Mouse (Mus musculus): ENCODE measurements around the gene Ticam1.

The Ticam1 gene

DNA sequence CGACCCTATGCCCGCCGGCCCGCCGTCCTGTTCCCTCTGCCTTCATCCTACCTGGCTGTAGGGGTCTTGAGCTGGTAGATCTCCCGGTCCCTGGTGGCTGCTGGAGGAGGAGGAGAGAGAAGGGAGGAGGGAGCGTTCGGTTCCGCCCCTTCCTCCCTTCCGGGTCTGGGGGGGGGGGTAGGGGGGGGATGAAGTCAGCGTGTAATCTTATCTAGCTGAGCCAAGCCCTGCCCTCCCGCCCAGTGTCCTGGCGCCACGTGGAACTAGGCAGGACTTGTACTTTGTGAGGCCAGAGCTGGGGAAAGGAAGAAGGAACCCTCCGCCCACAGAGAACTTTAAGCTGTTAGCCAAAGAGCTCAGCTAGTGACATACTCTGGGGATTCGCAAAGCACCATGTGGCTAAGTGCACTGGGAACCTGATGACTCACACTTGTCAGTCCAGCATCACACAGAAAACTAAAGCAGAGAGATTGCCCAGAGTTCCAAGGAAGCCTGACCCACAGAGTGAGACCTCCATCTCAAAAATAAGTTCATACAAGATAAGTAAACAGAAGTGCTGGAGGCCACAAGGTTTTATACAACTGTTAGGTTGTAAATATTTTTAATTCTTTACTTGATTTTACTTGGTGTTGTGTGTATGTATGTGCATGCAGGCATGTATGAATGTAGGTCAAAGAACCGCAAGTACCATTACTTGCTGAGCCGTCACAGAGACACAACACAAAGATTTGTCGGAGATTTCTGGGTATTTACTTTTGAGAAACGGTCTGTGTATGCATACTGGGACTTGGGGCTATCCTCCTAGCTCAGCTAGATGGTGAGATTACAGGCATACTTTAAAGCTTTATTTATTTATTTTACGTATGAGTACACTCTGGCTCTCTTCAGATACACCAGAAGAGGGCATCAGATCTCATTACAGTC lies at the start of gene Ticam1:
Gene Ticam1 (minus strand): TSS at position 144 of the 924 bp plus-strand sequence.
- Histone ChIP-seq H3K27me3 (ENCODE audit: control insufficient read depth, insufficient read depth, low read length, poor library complexity, severe bottlenecking) (no peaks in the 10 kb centered on the region), H3K36me3 (ENCODE audit: control insufficient read depth, insufficient read depth, low read length, poor library complexity, severe bottlenecking) (no peaks in the 10 kb centered on the region)
- peak; percentile 93 for DNase-seq (ENCODE audit: low read depth, low spot score)

DNA sequence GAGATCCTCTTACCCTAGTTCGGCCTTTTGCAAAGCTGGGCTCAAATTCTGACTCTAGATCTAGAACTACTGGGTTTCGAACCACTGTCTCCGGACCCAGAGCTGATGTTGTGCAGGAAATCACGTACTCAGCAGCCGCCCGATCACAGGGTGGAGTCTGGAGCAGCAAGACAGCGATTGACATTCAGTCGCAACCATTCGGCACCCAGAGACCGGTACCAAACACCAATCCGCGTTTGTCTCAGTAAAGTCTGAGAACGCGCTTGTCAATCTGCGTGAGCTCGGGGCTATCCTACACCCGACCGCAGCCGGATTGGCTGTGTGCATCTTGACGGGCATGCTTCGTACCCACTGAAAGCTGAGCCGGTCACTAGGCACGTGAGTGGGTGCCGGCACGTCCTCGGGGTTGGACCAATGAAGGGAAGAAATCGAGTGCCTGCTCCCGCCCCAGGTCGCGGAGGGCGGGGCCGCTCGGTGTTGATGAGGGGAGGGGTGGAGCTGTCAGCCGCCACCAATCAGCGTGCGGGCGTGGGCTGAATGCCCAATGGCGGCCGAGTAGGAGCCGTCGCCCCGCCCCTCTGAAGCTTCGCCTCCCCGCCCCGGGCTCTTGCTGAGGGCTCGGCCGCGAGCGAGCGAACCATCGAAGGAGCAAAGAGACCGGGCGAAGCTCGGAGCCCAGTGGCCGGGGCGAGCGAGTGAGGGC lies 49.0 kb upstream of the Ticam1 start, which contains the start of gene Kdm4b:
Gene Kdm4b (plus strand): TSS at position 613 of the 703 bp plus-strand sequence.
- DNase-seq (ENCODE audit: low read depth, low spot score): peak; percentile 99
- Histone ChIP-seq H3K36me3 (ENCODE audit: control insufficient read depth, insufficient read depth, low read length, poor library complexity, severe bottlenecking) (no peaks in the 10 kb centered on the region), H3K27me3 (ENCODE audit: control insufficient read depth, insufficient read depth, low read length, poor library complexity, severe bottlenecking) (no peaks in the 10 kb centered on the region)

DNA sequence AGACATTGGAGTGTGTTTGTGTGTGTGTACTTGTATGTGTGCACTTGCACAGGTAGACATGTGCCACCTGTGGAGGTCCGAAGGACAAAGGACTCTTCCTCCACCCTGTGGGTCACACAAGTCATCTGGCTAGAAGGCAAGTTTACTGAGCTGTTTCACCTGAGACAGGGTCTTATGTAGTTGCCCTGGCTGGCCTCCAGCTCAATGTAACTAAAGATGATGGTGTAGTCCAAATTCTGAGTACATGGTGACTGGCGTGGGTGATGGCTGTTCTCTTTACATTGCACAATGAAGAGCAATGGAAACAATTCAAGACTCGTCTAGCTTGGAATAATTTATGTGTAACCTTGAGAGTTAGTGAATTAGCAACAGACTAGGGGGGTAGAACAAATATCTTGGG lies 47.8 kb upstream of the Ticam1 start:
- Histone ChIP-seq H3K27me3 (ENCODE audit: control insufficient read depth, insufficient read depth, low read length, poor library complexity, severe bottlenecking) (no peaks in the 10 kb centered on the region), H3K36me3 (ENCODE audit: control insufficient read depth, insufficient read depth, low read length, poor library complexity, severe bottlenecking) (no peaks in the 10 kb centered on the region)
- no peak for DNase-seq (ENCODE audit: low read depth, low spot score)

DNA sequence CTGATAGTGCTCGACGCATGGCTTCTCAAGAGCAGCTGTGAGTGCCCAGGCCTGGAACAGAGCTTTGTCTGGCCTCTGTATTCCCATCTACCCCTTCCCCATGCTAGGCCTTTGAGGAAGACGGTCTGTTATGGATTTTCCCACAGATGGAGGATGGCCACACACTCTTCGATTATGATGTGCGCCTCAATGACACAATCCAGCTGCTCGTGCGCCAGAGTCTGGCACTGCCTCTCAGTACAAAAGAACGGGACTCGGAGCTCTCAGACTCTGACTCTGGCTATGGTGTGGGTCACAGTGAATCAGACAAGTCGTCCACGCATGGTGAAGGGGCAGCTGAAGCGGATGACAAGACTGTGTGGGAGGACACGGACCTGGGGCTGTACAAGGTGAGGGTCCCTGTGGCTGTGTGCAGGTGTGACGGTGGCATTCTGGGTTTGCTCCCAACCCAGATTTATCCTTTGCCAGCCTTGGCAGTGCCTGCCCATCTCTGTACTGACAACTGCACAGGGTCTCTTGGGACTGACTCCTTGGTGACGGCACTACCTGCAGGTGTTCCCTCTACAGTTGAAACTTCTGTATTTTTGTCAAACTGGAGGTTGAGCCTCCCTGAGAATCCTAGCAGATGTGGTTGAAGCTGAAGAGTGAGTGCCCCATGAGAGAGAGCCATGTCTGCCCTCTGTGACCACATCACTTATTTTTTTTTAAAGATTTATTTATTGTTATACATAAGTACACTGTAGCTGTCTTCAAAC lies 32.8 kb upstream of the Ticam1 start:
- Histone ChIP-seq H3K27me3 (ENCODE audit: control insufficient read depth, insufficient read depth, low read length, poor library complexity, severe bottlenecking) (no peaks in the 10 kb centered on the region), H3K36me3 (ENCODE audit: control insufficient read depth, insufficient read depth, low read length, poor library complexity, severe bottlenecking) (no peaks in the 10 kb centered on the region)
- DNase-seq (ENCODE audit: low read depth, low spot score): peak; percentile 66

DNA sequence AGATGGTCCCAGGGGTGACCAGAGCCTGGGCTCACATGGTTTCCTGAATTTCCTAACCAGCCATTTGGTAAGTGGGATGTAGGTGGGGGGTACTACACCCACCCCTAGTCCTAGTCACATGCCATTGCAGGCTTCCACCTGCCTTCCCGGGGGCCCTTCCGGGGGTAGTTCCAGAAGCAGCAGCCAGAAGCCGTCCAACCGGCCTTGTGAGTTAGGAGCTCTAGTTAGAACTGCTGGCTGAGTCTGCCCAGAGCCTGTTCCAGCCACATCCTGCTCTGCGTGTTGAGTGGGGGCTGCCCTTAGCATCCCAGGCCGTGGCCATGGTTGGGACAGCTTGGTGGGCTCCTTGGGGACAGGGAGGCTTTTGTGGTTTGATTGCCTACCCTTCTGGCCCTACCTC lies 31.5 kb upstream of the Ticam1 start:
- DNase-seq (ENCODE audit: low read depth, low spot score): no peak
- no peaks in the 10 kb centered on the region for H3K27me3 ChIP-seq (ENCODE audit: control insufficient read depth, insufficient read depth, low read length, poor library complexity, severe bottlenecking)
- no peaks in the 10 kb centered on the region for H3K36me3 ChIP-seq (ENCODE audit: control insufficient read depth, insufficient read depth, low read length, poor library complexity, severe bottlenecking)

DNA sequence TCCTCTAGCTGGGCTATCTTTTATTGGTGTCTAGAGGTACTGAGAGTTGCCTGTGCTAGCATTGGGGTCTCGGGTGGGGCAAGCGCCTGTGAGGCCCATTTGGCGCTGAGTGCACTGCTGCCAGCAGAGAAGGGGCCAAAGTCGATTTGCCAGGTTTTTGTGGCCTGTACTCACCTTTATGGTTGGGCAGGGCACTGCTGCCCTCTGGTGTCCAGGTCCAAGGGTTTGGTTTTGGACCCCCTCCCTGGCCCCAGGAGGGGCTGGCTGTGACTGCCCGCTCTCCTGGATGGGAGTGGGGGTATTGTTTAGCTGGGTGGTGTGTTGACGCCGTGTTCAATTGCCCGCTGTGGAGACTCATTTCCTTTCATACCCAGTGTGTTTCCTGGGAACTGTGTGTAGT lies 29.2 kb upstream of the Ticam1 start:
- peak; percentile 49 for DNase-seq (ENCODE audit: low read depth, low spot score)
- H3K27me3 ChIP-seq (ENCODE audit: control insufficient read depth, insufficient read depth, low read length, poor library complexity, severe bottlenecking): no peaks in the 10 kb centered on the region
- no peaks in the 10 kb centered on the region for H3K36me3 ChIP-seq (ENCODE audit: control insufficient read depth, insufficient read depth, low read length, poor library complexity, severe bottlenecking)

DNA sequence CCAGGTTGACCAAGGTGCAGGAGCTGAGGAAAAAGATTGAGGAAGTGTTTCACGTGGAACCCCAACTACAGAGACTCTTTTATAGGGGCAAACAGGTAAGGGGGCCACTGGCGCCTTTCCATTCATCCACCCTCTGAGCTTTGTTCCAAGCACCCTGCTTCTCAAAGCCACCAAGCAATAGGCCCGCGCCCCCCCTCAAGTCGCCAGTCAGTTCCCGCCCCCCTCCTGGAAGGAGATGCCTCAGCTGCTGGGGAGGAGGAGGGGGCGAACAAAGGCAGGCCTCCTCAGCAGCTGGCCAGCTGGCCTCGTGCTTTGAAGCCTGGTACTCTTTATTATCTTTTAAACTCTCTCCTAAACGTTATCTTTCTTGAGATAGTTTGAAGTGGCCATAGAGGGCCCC lies 28.6 kb upstream of the Ticam1 start:
- H3K36me3 ChIP-seq (ENCODE audit: control insufficient read depth, insufficient read depth, low read length, poor library complexity, severe bottlenecking): no peaks in the 10 kb centered on the region
- no peak for DNase-seq (ENCODE audit: low read depth, low spot score)
- no peaks in the 10 kb centered on the region for H3K27me3 ChIP-seq (ENCODE audit: control insufficient read depth, insufficient read depth, low read length, poor library complexity, severe bottlenecking)

DNA sequence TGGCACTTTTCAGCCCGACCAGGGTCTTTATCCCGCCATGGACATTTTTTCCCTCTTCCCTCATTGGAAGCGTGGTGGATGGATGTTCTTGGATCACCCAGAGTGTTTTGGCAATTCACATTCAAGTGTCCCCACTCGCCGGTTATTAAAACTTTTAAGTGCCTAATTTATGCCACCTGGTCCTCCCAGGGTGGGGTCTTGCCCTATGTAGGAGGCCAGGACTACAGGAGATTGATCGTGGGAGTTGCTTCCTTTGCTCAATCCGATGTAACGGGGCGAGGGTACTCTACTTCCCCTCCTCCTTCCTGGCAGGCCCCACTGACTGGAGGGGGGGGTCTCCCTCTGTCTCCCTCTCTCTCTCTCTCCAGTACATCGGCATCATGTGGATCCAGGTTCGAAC lies 28.1 kb upstream of the Ticam1 start:
- Histone ChIP-seq H3K27me3 (ENCODE audit: control insufficient read depth, insufficient read depth, low read length, poor library complexity, severe bottlenecking) (no peaks in the 10 kb centered on the region), H3K36me3 (ENCODE audit: control insufficient read depth, insufficient read depth, low read length, poor library complexity, severe bottlenecking) (no peaks in the 10 kb centered on the region)
- no peak for DNase-seq (ENCODE audit: low read depth, low spot score)

DNA sequence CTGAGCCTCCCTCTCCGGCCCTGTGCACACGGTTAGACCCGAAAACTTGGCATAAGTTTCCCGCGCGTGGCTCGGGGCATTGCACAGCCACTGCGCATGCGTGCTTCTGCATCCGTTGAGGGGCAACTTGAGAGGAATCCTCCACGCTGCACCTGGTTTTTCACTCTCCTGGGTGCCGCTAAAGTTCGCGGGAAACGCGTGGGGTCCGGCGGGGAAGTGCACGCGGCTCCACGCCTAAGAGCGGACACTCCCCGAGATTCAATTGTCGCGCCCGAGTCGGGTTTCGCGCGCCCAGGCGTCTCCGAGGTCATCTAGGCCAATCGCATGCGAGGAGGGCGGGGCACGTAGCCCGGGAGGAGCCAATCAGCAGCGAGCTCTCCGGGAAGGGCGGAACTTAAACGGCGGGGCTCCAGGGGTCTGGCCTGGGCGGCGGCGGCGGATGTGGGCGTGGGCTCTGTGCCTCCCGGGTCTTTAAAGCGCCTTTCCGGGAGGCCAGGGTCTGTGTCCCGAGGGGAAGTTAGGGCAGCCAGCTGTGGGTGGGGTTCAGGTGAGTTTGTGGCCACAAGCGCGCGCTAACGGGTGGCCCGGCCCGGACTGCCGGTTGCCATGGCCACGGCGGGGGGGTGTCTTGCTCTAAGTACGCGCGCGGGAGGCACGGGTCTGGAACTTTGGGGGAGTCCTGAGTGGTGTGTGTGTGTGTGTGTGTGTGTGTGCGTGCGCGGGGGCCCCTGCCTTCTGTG lies 27.4 kb upstream of the Ticam1 start:
- peak; percentile 98 for DNase-seq (ENCODE audit: low read depth, low spot score)
- no peaks in the 10 kb centered on the region for H3K36me3 ChIP-seq (ENCODE audit: control insufficient read depth, insufficient read depth, low read length, poor library complexity, severe bottlenecking)
- H3K27me3 ChIP-seq (ENCODE audit: control insufficient read depth, insufficient read depth, low read length, poor library complexity, severe bottlenecking): no peaks in the 10 kb centered on the region

DNA sequence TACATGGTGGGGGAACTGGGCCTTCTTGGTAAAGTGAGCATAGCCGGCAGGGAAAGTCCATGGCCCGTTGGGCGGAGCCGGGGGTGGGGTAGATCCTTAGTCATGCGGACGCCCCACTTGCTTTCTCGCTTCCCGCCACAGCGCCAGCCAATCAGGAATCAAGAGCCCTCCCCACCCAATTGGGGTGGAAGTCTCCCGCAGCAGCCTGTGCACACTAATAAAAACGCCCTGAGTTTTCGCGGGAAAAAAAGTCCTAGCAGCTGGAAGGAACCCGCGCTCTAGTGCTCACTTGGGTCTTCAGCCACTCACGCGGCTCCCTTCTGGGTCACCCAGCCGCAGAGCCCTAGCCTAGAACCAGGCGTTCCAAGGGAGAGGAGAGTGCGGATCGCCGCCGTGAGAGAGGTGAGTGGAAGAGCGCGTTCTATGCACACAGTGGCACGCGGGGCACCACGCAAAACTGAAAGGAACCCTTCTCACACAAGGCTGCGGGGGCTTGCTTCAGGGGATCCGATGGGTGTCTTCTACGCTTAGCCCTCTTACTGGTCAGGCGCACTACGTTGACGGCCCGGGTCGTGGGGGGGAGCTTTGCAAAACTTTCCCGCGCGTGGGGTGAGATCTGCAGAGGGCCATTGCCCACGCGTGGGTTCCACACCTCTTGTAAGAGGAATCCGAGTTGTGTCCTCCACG lies 26.7 kb upstream of the Ticam1 start, which contains the start of gene Uhrf1:
Gene Uhrf1 (plus strand): TSS at position 162 of the 687 bp plus-strand sequence.
- peak; percentile 68 for DNase-seq (ENCODE audit: low read depth, low spot score)
- Histone ChIP-seq H3K36me3 (ENCODE audit: control insufficient read depth, insufficient read depth, low read length, poor library complexity, severe bottlenecking) (no peaks in the 10 kb centered on the region), H3K27me3 (ENCODE audit: control insufficient read depth, insufficient read depth, low read length, poor library complexity, severe bottlenecking) (no peaks in the 10 kb centered on the region)

DNA sequence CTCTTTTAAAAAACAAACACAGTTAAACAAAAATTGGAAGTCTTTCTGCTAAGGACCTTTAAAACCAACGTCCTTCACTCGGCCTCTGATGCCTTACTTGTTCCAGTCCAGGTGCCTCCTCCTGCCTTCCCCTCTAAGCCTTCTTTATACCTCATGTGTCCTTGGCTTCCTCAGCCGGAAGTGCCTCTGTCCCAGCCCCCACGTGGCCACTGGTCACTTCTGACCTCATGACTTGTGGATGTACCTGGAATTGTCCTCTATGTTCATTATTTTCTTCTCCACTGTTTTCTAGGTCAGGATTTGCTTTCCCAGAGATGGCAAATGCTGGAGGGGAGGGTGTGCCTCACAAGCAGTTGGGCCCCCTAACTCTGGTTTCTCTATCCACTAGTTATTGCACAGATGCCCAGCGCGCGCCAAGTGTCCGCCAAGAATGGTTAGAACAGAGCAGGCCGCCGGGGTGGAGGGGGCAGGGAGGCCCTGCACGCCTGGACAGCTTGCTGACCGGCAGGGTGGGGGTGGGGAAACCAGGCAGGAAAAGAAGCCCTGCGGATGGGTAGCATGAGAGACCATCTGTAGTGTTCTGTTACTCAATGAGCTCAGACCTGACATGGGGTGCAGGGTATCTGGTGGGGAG lies 25.9 kb upstream of the Ticam1 start:
- H3K36me3 ChIP-seq (ENCODE audit: control insufficient read depth, insufficient read depth, low read length, poor library complexity, severe bottlenecking): no peaks in the 10 kb centered on the region
- no peak for DNase-seq (ENCODE audit: low read depth, low spot score)

DNA sequence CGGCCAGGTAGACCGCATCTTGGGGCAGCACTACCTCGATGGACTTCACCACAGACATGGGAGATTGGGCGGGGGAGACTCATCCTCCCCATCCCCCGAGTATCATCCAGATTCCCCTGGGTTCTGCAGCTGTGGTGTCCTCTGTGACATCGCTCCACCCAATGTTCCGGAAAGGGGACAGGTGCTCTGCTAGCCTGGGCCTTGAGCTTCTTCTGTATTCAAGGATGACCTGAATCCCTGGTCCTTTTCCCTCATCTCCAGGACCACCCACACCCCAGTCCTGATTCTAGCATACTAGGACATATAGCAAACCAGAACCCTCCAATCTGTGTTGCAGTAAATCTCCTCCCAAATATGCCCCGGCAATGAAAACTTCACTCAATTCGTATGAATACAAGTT lies 23.6 kb upstream of the Ticam1 start, which contains the start of gene Arrdc5:
Gene Arrdc5 (minus strand): TSS at position 101 of the 400 bp plus-strand sequence.
- DNase-seq (ENCODE audit: low read depth, low spot score): no peak
- no peaks in the 10 kb centered on the region for H3K36me3 ChIP-seq (ENCODE audit: control insufficient read depth, insufficient read depth, low read length, poor library complexity, severe bottlenecking)
- no peaks in the 10 kb centered on the region for H3K27me3 ChIP-seq (ENCODE audit: control insufficient read depth, insufficient read depth, low read length, poor library complexity, severe bottlenecking)

More for the DNA sequence above, 25.9 kb upstream of the Ticam1 start:
- H3K27me3 ChIP-seq (ENCODE audit: control insufficient read depth, insufficient read depth, low read length, poor library complexity, severe bottlenecking): no peaks in the 10 kb centered on the region

DNA sequence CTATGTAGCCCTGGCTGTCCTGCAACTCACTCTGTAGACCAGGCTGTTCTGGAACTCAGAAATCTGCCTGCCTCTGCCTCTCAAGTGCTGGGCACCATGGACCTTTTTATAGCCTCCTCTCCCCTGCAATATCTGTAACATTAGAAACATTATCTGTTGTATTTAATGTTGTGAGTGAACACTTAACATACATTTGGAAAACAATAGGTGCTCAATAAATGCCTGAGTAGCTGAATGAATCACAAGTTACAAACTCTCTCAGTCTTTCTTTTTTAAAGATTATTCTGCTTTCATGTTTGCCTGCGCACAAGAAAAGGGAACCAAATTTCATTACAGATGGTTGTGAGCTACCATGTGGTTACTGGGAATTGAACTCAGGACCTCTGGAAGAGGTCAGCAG lies 21.7 kb upstream of the Ticam1 start:
- no peaks in the 10 kb centered on the region for H3K36me3 ChIP-seq (ENCODE audit: control insufficient read depth, insufficient read depth, low read length, poor library complexity, severe bottlenecking)
- H3K27me3 ChIP-seq (ENCODE audit: control insufficient read depth, insufficient read depth, low read length, poor library complexity, severe bottlenecking): no peaks in the 10 kb centered on the region
- DNase-seq (ENCODE audit: low read depth, low spot score): no peak

Measured in splenic B cell, adult 2 months (primary cell).